17 mouse cellular contexts compared by ENCODE assay signal in genomic region chr7:110209422-110209821, GRCm38 (mm10). TPM values are rescaled to one million over a fixed set of nuclear protein-coding genes. Genes with fewer than 3 reads are reported as not detected.
DNase-seq lines count a peak whose midpoint lies in the region; ATAC-seq and TF ChIP-seq lines count a peak whose summit lies in the region.
"Had no signal": no experiment of that assay in that cellular context is flagged by ENCODE, and none has a peak within 500 bp of the region (broad histone marks: within the 10 kb centered on the region; RNA-seq: fewer than 3 reads in every experiment).

No protein-coding gene starts in this region.

- H3K27me3 ChIP-seq in lung, embryonic 14.5 days (ENCODE audit: insufficient read depth, low read length), result no peaks in the 10 kb centered on the region
- H3K27me3 ChIP-seq in forebrain, embryonic 11.5 days (ENCODE audit: control insufficient read depth, insufficient read depth, low read length), result no peaks in the 10 kb centered on the region
- H3K27me3 ChIP-seq: heart, embryonic 13.5 days had no signal

- H3K4me2 ChIP-seq in lung, embryonic 14.5 days, result no peak overlapping the region
- no peak overlapping the region for H3K4me2 ChIP-seq in forebrain, embryonic 11.5 days (ENCODE audit: low read depth, low read length, severe bottlenecking)
- H3K4me2 ChIP-seq: heart, embryonic 13.5 days; hindbrain, embryonic 14.5 days had no signal

- H3K9ac ChIP-seq in lung, embryonic 14.5 days, result no peak overlapping the region
- H3K9ac ChIP-seq in forebrain, embryonic 11.5 days (ENCODE audit: low read length), result no peak overlapping the region
- H3K9ac ChIP-seq: heart, embryonic 13.5 days; hindbrain, embryonic 14.5 days had no signal

- no peak overlapping the region for H3K4me3 ChIP-seq in lung, embryonic 14.5 days (ENCODE audit: low read depth, low read length)
- no peak overlapping the region for H3K4me3 ChIP-seq in forebrain, embryonic 11.5 days (ENCODE audit: low read depth, low read length)
- no peak overlapping the region for H3K4me3 ChIP-seq in gastrocnemius, adult 2 months
- H3K4me3 ChIP-seq: forebrain, embryonic 10.5 days; heart, embryonic 13.5 days; limb, embryonic 10.5 days had no signal

- H3K4me1 ChIP-seq in lung, embryonic 14.5 days (ENCODE audit: insufficient read depth), result no peaks in the 10 kb centered on the region
- H3K4me1 ChIP-seq in forebrain, embryonic 11.5 days (replicated peaks; ENCODE audit: control insufficient read depth, insufficient read depth, low read length), result no peaks in the 10 kb centered on the region
- H3K4me1 ChIP-seq: forebrain, embryonic 10.5 days; limb, embryonic 10.5 days had no signal

- WGBS in lung, embryonic 14.5 days, result 65% methylated on average over 6 of the region's 6 CpGs
- WGBS in forebrain, embryonic 11.5 days, result 90% methylated on average over 6 of the region's 6 CpGs

- peak; percentile 20 for DNase-seq in lung, embryonic 14.5 days
- DNase-seq in lung, postnatal 14 days, result no peak
- DNase-seq in liver, result peak; percentile 33
- DNase-seq in lung, postnatal 10 days, result peak; percentile 49
- no peak for DNase-seq in thymus, adult 18-20 months
- DNase-seq in forebrain, embryonic 11.5 days (ENCODE audit: low spot score), result no peak
- no peak for DNase-seq in gastrocnemius, adult 2 months
- DNase-seq: adrenal gland, postnatal 25 days; cerebellum, adult 2 months; cerebellum, postnatal 36 days; kidney, postnatal 36 days had no signal

- intact Hi-C loops in gastrocnemius, adult 2 months (cut with DNase I), result no loop called here

- no peak for ATAC-seq in lung, embryonic 14.5 days (ENCODE audit: insufficient read depth)
- ATAC-seq in forebrain, embryonic 11.5 days (replicated peaks; ENCODE audit: low FRiP score), result no peak
- ATAC-seq: activated CD4-positive, CD25-positive, alpha-beta regulatory T cell, adult 4 months; intestine, embryonic 16.5 days had no signal

- H3K27ac ChIP-seq in lung, embryonic 14.5 days (ENCODE audit: low read depth), result no peak overlapping the region
- H3K27ac ChIP-seq in forebrain, embryonic 11.5 days (ENCODE audit: low read depth, low read length), result no peak overlapping the region
- H3K27ac ChIP-seq in gastrocnemius, adult 2 months, result no peak overlapping the region
- H3K27ac ChIP-seq: forebrain, embryonic 10.5 days; heart, embryonic 13.5 days; hindbrain, embryonic 14.5 days; limb, embryonic 10.5 days had no signal

- no peaks in the 10 kb centered on the region for H3K36me3 ChIP-seq in lung, embryonic 14.5 days (ENCODE audit: insufficient read depth)
- no peaks in the 10 kb centered on the region for H3K36me3 ChIP-seq in forebrain, embryonic 11.5 days (ENCODE audit: control insufficient read depth, insufficient read depth, low read length)
- H3K36me3 ChIP-seq: forebrain, embryonic 10.5 days; heart, embryonic 13.5 days; limb, embryonic 10.5 days had no signal

- 0 out of 2 replicates have a peak, but pooled peaks cover 8% of the 10 kb centered on the region for H3K9me3 ChIP-seq in lung, embryonic 14.5 days (ENCODE audit: low read depth, low read length)
- H3K9me3 ChIP-seq in forebrain, embryonic 11.5 days (ENCODE audit: control insufficient read depth, low read length), result no peaks in the 10 kb centered on the region; the same call in 1 of the 2 replicates

- no peak for TF ChIP-seq CTCF in lung, embryonic 14.5 days (IDR thresholded peaks at IDR 0.05; ENCODE audit: low read depth)
- no peak for TF ChIP-seq CTCF in gastrocnemius, adult 2 months (IDR thresholded peaks at IDR 0.05)

RNA-seq across cellular contexts. Expression of gene Swap70, which starts 12.1 kb away (rescaled TPM):
- polyA plus RNA-seq in lung, embryonic 14.5 days (2014; fragmentation: Nextera tagmentation; extraction: Ambion mirVana), result 33.0 and 35.4 TPM in 2 replicates
- polyA plus RNA-seq in forebrain, embryonic 11.5 days (2014; fragmentation: Nextera tagmentation; extraction: Ambion mirVana), result 22.7 and 26.5 TPM in 2 replicates
- 1 to 10 TPM; 4.8 to 7.2 TPM for total RNA-seq in gastrocnemius, adult 2 months (2021)

Comparison
In these comparisons a context has a peak if more than half of its experiments do, and no peak if none do; other contexts are left out.
1. DNase-seq: peak in lung, embryonic 14.5 days (single experiment), liver (single experiment) and lung, postnatal 10 days (single experiment); none in lung, postnatal 14 days (single experiment), thymus, adult 18-20 months (0 of 2), forebrain, embryonic 11.5 days (single experiment) and gastrocnemius, adult 2 months (single experiment).